Mouse (Mus musculus) neural tube, embryonic 10.5 days (tissue): ENCODE measurements at regions not wholly inside any gene's neighbourhood (a gene's known extent, or its start where the extent isn't known, plus 50 kb on each side); places are given as distances from the start of the nearest gene placed in this dataset.
A peak's percentile ranks its signal among the peaks of the same experiment; 100 is the strongest.

Source experiments
- DNase-seq: peaks from one replicate; pipeline ENCODE4 v3.0.0-alpha.2; 2017; ENCODE audit warnings: low spot score; ENCODE audit errors: extremely low spot score

- no peak for DNase-seq
Measured at GRCm38 (mm10) chr4:62808553-62808950, 156.8 kb upstream of the Zfp618 start.

DNA sequence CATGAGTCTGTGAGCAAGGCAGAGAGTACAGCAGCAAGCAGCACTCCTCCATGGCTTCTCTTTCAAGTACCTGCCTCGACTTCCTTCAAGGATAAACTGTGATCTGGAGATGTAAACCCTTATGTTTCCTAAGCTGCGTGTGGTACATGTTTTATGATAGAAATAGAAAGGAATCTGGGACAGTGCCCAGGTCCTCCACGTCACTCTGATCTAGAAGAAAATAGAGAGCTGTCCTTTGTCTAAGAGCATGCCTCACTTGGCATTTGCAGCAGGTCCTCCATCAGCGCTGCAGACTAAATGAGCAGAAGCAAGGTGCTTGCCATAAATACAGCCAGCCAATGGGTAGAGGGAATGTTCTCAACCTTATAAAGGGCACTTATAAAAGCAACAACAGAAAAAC lies 156.3 kb upstream of the Zfp618 start:
- no peak for DNase-seq

DNA sequence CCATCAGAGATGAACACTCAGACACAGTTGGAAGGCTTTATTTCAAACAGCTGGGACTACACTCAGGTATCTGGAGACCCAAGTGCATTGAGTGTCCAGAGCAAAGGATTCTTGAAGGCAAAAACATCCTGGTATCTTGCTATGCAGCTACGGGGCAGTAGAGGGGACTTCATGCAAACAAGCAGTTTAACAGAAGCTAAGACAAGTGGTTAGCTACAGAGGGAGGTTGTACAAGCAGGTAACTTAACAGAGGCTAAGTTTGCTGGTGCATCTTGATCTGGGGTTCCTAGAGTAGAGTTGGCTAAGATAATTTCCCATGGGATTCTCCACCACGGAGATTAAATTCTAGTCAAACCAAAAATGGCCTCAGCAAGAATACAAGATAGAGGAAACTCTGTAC lies 145.5 kb upstream of the Zfp618 start:
- DNase-seq, result no peak

DNA sequence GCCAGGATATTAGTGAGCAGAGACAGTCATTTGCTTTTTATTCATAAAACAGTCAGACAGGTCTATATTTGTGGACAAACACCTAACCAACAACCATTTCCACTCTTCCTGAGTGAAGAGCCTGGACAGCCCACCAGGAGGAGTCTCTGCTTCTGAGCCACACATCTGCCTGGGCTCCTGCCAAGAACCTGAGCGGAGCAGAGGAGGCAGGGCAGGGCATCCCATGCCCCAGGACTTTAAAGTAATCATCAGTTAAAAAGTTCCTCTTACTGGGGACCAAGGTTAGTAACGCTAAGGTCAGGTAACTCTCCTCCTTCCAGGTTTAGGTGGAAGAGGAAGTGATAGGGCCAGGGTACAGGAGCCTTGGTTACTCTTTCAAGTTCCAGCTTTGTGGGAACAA lies 144.1 kb upstream of the Zfp618 start:
- no peak for DNase-seq

DNA sequence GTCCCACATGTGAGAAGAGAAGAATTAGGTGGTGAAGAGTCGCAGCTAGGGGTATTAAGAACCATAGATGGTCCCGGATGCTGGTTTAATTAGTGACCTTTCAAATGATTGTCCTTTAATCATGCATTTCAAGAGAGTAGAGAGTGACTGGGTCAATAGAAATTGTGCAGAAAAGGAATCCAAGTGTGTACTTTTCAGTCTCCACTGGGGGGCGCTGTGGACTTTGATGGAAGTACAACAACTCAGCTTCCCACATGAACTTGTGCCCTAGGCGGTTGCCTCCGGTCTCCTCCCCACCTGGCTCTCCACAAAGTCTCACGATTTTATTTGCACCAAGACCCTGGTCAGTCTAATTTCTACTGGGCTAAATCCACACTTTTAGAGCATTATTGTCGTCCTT lies 142.8 kb upstream of the Zfp618 start:
- peak; percentile 57 for DNase-seq

DNA sequence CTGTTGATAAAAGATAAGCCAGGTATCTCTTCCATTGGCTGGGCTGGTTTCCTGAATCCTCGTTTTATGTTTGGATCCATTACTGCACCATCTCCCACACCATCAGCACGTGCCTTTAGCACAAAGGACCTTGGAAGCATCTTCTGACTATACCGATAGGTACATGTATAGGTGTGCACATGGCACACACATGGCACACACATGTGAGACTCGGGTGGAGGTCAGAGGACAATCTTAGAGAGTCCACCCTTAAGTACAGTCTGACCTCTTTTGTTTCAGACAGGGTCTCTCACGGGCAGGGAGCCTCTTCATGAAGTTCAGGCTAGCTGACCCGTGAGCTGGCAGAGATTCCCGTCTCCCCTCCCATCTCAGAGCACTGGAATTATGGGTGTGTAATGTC lies 142.3 kb upstream of the Zfp618 start:
- no peak for DNase-seq

DNA sequence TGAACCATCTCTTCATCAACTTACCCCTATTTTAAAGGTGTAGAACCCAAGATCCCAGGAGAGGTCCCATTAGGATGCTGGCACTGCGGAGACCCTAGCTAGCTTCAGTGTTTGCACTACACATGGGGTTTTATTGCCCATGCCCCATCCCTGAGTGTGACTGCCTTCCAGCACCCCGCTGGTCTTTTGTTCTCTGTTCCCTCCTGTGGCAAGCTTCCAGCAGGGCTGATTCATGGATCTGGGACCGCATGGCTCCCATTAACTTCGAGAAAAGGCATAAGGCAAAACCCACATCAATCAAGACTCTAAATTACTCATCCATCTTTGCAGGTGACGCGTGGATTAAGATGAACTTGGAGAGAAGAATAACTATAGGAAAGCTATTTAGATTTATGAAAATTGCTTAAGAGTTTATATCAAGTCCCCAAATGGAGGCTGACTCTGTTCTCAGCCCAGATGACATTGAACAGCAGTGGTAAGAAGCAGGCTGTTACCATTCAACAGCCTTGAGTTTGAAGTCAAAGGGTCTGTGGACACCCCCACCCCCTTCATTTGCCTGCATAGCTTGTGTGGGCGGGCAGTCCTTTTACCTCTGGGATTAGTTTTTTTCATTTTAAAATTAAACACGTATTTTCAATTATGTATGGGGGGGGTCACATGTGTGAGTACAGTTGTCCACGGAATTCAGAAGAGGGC lies 141.7 kb upstream of the Zfp618 start:
- no peak for DNase-seq

DNA sequence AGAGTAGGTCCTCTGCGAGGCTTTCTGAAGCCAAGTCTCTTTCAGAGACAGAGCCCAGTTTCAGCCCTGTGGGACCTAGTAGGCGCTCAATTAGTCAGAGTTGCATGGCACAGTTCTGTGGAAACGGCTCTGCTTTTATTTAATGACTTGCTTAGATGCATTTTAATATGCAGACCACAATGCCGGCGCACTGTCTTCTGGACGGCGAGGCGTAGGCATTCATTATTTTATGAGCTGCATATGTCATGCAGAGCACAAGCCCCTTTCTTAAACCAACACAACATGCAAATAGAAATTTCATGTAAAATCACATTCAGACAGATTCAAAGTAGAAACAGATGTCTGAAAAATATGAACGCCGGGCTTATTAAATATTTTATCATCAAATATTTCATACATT lies 140.8 kb upstream of the Zfp618 start:
- no peak for DNase-seq

DNA sequence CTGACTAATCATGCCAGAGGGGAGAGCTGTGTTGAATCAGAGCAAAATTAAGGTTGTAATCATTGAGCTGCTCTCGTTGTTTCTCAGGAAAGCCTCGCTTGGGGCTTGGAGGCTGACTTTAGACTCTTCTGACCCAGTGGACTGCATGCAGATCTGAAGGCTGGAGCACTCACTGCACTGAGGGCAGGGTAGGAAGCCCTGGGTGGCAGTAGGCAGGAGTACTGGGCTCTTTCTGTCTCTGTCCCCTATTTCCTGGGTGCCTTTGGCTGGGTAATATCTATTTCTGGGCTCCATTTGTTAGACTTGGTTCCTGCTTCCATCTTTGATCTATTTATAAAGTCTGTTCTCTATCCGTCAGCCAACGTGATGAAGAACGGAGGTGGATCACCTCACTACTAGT lies 140.1 kb upstream of the Zfp618 start:
- no peak for DNase-seq

- DNase-seq, result no peak
Measured at GRCm38 (mm10) chr4:62828963-62829362, 136.4 kb upstream of the Zfp618 start.

- DNase-seq, result no peak
Measured at GRCm38 (mm10) chr4:62833944-62834343, 131.4 kb upstream of the Zfp618 start.

- no peak for DNase-seq
Measured at GRCm38 (mm10) chr4:62836875-62837274, 128.5 kb upstream of the Zfp618 start.

DNA sequence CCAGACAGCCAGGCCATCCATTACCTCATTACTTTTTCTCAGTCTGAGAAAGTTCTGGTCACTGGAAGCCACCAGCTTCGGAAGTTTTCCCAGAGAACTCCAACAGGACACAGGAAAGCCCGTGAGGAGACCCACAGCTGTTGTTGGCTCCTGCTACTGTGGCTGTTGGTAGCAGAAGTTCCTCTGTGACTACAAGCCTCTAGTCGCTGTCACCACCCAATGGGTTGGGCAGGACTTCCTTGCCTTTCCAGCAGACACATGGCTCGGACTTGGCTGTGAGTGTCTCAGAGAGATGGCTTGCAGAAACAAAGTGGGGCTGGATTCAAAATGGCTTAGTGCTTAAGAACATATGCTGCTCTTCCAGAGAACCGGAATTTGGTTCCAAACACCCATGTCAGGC lies 114.8 kb upstream of the Zfp618 start:
- DNase-seq, result no peak

- DNase-seq, result no peak
Measured at GRCm38 (mm10) chr4:62853335-62853734, 112.0 kb upstream of the Zfp618 start.

GRCm38 (mm10) chr4:62856406-62856805 lies 109.0 kb upstream of the Zfp618 start:
- no peak for DNase-seq

DNA sequence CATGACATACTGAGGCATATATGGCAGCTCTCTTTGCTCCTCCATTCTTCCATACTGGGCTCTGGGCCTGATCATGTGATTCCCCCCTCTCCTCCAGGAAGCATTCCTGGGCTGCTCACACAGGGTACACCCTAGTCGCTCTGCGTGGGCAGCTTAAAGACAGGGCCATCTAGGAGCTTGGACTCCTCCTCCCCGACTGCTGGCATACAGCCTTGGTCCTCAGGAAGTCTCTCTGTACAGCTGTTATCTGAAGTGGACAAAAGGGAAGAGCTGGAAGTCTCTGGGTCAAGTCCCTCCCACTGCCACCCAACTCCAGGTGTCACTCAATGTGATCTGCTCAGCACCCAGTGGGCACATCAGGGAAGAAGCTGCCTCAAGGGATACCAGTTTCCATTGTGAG lies 102.6 kb upstream of the Zfp618 start:
- DNase-seq, result no peak

- no peak for DNase-seq
Measured at GRCm38 (mm10) chr4:62870391-62870983, 94.9 kb upstream of the Zfp618 start.

- no peak for DNase-seq
Measured at GRCm38 (mm10) chr4:62872562-62872961, 92.8 kb upstream of the Zfp618 start.

- no peak for DNase-seq
Measured at GRCm38 (mm10) chr4:62873986-62874385, 91.4 kb upstream of the Zfp618 start.

DNA sequence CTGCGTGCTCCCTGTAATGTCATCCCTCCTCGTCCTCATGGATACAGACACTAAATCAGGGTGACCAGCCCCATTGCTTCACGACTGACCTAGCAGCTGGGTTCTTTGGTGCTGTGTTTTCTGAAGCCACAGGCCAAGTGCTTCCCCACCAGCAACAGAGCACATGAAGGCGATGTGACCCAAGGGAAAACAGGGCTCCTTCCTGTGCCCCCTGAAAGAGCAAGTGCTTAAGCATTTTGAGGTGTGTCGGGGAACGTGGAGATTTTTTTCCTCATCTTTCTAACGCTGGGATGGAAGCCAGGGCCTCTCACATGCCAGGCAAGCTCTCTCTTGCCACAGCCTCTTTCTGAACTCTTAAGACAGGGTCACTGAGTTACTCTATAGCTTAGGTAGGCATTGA lies 87.3 kb upstream of the Zfp618 start:
- DNase-seq, result no peak

- no peak for DNase-seq
Measured at GRCm38 (mm10) chr4:62878927-62879326, 86.4 kb upstream of the Zfp618 start.

GRCm38 (mm10) chr4:62881824-62882223 lies 83.5 kb upstream of the Zfp618 start:
- DNase-seq, result no peak

GRCm38 (mm10) chr4:62882276-62882675 lies 83.1 kb upstream of the Zfp618 start:
- no peak for DNase-seq
